ENCODE assay signal across 23 mouse cellular contexts in the genomic region with DNA sequence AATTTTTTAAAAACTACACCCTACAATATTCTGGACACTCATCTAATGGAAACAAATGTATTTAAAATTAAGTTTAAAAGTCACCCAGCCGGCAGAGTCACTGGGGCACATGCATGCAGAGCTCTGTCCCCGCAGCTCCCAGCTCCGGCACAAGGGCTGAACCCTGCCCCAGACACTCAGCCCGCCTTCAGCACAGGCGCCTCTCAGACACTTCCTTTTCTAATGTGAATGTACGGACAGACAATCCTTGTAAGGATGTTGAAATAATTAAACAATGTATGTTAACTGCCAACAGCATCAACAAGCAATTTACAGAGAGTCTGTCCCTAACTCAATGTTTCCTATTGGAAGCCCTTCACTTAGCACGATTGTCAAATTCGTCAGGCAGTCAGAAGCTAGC.
A peak's percentile ranks its signal among the peaks of the same experiment; 100 is the strongest.
DNase-seq lines count a peak whose midpoint lies in the region; ATAC-seq and TF ChIP-seq lines count a peak whose summit lies in the region.
"Had no signal": no experiment of that assay in that cellular context is flagged by ENCODE, and none has a peak within 500 bp of the region (broad histone marks: within the 10 kb centered on the region; RNA-seq: fewer than 3 reads in every experiment).

No protein-coding gene starts in this region.

- WGBS in lung, embryonic 14.5 days = 26% methylated on average over 8 of the region's 8 CpGs

- TF ChIP-seq CTCF in lung, embryonic 14.5 days (IDR thresholded peaks at IDR 0.05; ENCODE audit: low read depth) = no peak

- H3K9me3 ChIP-seq in lung, embryonic 14.5 days (ENCODE audit: low read depth, low read length) = no peaks in the 10 kb centered on the region
- H3K9me3 ChIP-seq: embryonic facial prominence, embryonic 12.5 days; embryonic facial prominence, embryonic 15.5 days; G1E; hindbrain, embryonic 10.5 days; hindbrain, embryonic 13.5 days had no signal

- no peak overlapping the region for H3K4me2 ChIP-seq in lung, embryonic 14.5 days
- H3K4me2 ChIP-seq: embryonic facial prominence, embryonic 12.5 days; embryonic facial prominence, embryonic 15.5 days; heart, embryonic 11.5 days; hindbrain, embryonic 13.5 days had no signal

- H3K4me3 ChIP-seq in lung, embryonic 14.5 days (ENCODE audit: low read depth, low read length) = no peak overlapping the region
- H3K4me3 ChIP-seq: embryonic facial prominence, embryonic 12.5 days; embryonic facial prominence, embryonic 15.5 days; hindbrain, embryonic 10.5 days; hindbrain, embryonic 13.5 days had no signal

- H3K36me3 ChIP-seq in lung, embryonic 14.5 days (ENCODE audit: insufficient read depth) = no peaks in the 10 kb centered on the region
- H3K36me3 ChIP-seq: embryonic facial prominence, embryonic 12.5 days; embryonic facial prominence, embryonic 15.5 days; G1E; hindbrain, embryonic 10.5 days; hindbrain, embryonic 13.5 days had no signal

- H3K27me3 ChIP-seq in lung, embryonic 14.5 days (ENCODE audit: insufficient read depth, low read length) = no peaks in the 10 kb centered on the region
- H3K27me3 ChIP-seq: CH12.LX; embryonic facial prominence, embryonic 12.5 days; embryonic facial prominence, embryonic 15.5 days had no signal

- no peak overlapping the region for H3K27ac ChIP-seq in lung, embryonic 14.5 days (ENCODE audit: low read depth)
- H3K27ac ChIP-seq: embryonic facial prominence, embryonic 12.5 days; embryonic facial prominence, embryonic 15.5 days; hindbrain, embryonic 13.5 days had no signal

- no peaks in the 10 kb centered on the region for H3K4me1 ChIP-seq in lung, embryonic 14.5 days (ENCODE audit: insufficient read depth)
- H3K4me1 ChIP-seq: embryonic facial prominence, embryonic 12.5 days; embryonic facial prominence, embryonic 15.5 days had no signal

- no peak overlapping the region for H3K9ac ChIP-seq in lung, embryonic 14.5 days
- H3K9ac ChIP-seq: embryonic facial prominence, embryonic 12.5 days; embryonic facial prominence, embryonic 15.5 days had no signal

- peak; percentile 43 for DNase-seq in lung, embryonic 14.5 days
- DNase-seq in lung, postnatal 14 days = no peak
- DNase-seq in lung, postnatal 4 days = peak; percentile 29 to 55
- DNase-seq in lung, adult 18-20 months = no peak
- peak; percentile 14 for DNase-seq in adipocyte (ENCODE audit: low spot score)
- no peak for DNase-seq in adrenal gland, adult 2 months
- no peak for DNase-seq in liver
- DNase-seq: adrenal gland, postnatal 10 days; adrenal gland, postnatal 36 days; B cell, adult 2 months; cerebellum, adult 18-20 months; cerebellum, adult 9-10 months; cerebellum, postnatal 25 days; gastrocnemius, postnatal 25 days had no signal

- ATAC-seq in lung, embryonic 14.5 days (ENCODE audit: insufficient read depth) = no peak
- ATAC-seq: forebrain, embryonic 14.5 days; hindbrain, embryonic 16.5 days had no signal

Comparison
In these comparisons a context has a peak if more than half of its experiments do, and no peak if none do; other contexts are left out.
1. DNase-seq: peak in lung, embryonic 14.5 days (single experiment), lung, postnatal 4 days (2 of 2) and adipocyte (single experiment); none in lung, postnatal 14 days (single experiment), lung, adult 18-20 months (0 of 2), adrenal gland, adult 2 months (single experiment) and liver (single experiment).